Mouse (Mus musculus) lung, postnatal 36 days (tissue): ENCODE measurements around the gene Nfam1.
"Not testable (repeated sequence)": the region's sequence is repeated elsewhere in the genome, so short reads cannot be mapped to it uniquely, and the experiment has no call there.

Source experiments
- DNase-seq: peaks from one replicate; pipeline ENCODE4 v3.0.0; 2022; ENCODE audit warnings: mixed read lengths

Gene Nfam1

DNA sequence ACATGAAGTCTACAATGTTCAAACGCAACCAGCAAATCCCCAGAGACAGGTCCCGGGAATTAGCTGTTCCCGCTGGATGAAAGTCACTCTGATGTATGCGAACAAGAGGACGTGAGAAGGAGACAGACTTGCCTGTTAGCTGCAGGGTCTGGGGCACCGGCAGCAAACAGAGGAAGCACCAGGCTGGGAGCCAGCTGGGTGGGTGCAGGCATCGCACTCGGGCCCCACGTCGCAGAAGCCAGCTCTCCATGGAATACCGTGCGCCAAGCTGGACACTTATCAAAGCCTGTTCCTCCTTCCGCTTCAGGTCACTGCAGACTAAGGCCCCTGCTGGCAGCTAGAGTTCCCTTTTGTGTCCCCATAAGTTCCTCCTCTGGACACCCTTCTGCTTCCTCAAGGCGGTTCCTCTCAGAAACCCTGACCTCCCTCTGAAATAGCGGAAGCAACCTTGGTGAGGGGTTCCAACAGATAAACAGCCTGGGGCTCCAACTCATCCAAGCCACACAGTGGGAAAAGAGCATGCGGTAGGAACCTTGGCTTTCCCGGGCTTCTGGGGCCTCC, at the start of gene Nfam1:
TSS of gene Nfam1 (minus strand) at position 326 of the 561 bp plus-strand sequence.
- DNase-seq, result peak; percentile 64

DNA sequence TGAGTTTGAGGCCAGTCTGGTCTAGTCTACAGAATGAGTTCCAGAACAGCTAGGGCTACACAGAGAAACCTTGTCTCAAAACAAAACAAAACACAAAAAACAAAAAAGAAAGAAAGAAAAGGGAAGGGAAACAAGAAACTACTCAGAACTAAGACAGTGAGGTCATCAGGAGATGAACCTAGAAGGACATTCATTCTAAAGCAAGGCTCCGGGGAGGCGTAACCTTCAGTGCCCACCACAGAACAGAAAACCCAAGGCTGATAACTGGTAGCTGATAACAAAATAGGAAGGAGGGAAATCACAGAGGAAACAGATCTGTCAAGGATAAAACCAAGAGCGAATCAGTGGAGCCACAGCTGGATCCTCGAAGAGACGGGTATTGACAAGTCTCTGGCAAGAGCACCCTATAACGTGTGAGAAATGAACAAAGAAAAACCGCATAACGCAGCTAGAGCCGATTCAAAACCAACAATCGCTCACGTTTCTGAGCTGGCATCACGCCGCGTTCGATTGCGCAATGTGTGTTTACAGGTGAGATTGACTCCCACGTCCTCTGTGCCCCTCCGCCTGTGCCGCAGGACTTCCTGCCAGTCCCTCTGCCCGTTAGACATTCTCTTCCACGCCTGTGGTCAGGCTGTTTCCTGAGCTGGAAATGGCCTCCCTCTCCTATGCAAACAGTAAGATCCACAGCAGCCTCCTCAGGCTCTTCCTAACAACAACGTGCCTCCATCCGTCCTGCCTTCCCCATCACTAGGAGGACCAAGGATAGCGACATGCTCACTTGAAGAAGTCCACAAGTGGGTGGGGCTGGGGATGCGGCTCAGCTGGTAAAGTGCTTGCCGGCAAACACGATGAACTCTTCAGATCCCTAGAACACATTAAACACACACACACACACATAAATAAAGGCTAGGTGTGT, 42.8 kb upstream of the Nfam1 start:
- DNase-seq, result peak; percentile 57

DNA sequence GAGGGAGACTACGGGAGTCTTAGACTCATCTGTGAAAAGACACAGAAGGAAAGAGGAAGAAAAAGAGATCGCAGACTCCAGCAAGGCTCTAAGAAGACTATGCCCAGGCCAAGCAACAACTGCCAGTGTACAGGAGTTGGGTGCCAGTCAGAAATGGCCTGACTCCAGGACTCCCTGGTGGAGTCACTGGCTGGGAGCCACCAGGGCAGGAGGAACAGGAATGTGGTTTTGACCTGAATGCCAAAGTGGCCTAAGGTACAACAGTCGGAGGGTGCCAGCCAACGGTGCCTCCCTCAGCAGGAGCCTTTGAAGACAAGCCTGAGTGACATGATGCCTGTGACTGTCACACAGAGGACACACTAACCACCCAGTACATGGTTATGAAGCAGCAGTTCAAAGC, 41.1 kb upstream of the Nfam1 start:
- peak; percentile 59 for DNase-seq

DNA sequence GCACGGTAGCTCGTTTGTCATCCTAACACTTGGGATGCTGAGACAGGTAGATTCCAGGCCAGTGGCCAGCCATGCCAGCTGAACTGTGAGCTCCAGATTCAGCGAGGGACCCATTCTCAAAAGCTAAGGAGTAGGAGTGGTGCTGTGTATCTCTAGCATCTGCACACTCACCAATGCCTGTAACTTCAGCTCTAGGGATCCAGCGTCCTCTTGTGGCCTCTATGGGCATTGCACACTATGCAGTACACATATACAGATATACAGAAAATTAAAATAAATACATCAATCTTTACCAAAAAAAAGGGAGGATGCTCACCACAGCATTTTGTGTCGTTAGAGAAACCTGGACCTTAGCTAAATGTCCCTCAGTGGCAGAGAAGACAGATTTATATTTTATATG, 38.6 kb upstream of the Nfam1 start:
- DNase-seq, result no peak

DNA sequence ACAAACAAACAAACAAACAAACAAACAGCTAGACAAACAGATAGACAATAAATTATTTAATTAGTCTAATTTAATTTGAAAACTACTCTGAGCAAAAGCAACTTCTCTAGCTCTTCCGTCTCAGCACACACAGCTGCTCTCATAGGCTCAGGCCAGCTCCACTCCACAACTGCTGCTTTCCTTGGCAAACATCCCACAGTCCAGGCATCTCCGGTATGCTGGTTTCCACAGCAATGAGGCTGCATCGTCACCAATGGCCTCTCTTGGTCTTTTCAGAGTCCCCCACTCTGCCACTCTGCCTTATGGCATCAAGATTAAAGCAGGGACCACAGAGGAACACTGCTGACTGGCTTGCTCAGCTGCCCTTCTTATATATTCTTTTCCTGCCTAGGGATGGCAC, 37.8 kb upstream of the Nfam1 start:
- DNase-seq, result peak; percentile 71

DNA sequence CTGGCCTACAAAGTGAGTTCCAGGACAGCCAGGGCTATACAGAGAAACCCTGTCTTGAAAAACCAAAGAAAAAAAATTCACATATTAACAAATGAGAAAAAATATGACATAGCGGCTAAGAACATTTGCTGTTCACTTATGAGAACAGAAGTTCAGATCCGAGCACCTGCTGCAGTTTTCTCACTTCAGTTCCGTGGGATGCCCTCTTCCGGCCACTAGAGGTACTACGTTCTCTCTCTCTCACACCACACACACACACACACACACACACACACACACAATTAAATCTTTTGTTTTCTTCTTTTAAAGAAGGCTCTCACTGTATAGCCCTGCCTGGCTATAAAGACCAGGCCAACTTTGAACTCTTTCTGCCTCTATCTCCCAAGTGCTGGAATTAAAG, 35.2 kb upstream of the Nfam1 start:
- DNase-seq, result no peak

DNA sequence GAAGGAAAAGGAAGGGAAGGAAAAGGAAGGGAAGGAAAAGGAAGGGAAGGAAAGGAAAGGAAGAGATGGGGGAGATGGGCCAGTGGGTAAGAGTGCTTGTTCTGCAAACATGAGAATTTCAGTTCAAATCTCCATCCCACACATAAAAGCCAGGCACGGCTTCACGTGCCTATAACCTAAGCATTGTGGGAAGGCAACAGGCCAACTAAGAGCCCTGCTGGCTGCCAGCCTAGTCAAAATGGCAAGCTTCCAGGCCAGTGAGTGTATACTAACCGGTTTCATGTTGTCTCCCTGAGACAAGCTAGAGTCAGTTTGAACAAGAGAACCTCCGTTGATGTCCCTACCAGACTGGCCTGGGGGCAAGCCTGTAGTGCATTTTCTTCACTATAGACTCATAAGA, 32.4 kb upstream of the Nfam1 start:
- peak; percentile 73 for DNase-seq

DNA sequence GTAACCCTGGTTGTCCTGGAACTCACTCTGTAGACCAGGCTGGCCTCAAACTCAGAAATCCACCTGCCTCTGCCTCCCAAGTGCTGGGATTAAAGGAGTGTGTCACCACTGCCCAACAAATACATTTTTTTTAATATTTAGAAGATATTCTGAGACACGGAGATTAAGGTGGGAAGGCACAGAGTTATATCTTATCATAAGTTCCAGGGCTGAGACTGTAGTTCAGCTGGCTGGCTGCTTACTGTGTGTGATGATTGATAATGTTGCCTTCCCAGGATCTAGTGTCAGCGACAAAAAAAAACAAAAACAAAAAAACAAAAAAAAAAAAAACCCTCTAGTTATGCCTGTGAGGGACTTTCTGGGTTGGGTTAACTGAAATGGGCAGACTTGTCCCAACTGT, 29.5 kb upstream of the Nfam1 start:
- DNase-seq, result not testable (repeated sequence)

DNA sequence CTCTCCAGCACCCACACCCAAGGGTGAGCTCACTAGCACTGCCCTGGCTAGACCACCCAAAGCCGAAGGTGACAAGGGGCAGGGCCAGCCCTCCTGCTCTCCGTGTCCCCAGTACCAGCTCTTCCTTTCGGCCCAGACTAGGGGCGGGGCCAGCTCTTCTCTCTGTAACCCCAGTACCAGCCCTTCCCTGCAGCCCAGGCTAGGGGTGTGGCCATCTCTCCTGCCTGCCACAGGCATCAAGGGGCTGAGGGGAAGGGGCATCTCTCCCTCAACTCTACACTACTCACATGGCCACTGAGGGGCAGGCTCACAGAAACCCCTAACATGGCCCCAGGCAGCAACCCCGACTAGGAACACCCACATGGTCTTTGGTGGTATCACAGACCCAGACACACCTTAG, 28.6 kb upstream of the Nfam1 start:
- no peak for DNase-seq

DNA sequence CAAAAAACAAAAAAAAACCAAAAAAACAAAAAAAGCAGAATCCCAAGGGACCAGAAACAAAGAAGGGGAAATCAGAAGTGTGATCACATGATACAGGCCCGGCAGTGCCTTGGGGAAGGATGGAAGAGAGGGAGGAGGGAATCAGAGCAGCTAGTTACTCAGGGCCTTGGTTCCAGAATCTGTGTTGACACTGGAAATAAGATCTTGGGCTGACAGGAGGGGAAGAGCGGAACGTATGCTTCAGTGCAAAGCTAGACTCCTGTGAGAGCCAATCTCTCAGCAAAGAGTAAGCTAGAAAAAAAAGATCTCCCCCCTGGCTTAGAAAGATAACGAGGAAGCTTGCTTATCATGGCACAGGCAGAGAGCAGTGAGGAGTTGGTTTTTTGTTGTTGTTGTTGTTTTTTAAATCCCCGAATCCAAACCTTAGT, 26.1 kb upstream of the Nfam1 start:
- no peak for DNase-seq

DNA sequence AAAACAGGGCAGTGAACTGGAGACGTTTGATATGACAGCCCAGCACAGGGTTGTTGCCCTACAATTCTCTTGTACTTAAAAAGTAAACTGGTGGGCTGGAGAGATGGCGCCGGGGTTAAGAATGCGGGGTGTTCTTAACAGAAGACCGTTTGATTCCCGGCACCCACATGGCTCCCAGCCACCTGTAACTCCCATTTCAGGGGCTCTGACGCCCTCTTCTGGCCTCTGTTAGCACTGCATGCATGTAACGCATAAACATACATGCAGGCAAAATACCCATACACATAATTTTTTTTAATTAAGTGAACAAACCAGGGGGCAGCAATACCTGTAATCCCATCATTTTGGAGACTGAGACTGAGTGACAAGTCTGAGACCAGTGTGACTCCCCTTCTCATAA, 24.4 kb upstream of the Nfam1 start:
- no peak for DNase-seq

DNA sequence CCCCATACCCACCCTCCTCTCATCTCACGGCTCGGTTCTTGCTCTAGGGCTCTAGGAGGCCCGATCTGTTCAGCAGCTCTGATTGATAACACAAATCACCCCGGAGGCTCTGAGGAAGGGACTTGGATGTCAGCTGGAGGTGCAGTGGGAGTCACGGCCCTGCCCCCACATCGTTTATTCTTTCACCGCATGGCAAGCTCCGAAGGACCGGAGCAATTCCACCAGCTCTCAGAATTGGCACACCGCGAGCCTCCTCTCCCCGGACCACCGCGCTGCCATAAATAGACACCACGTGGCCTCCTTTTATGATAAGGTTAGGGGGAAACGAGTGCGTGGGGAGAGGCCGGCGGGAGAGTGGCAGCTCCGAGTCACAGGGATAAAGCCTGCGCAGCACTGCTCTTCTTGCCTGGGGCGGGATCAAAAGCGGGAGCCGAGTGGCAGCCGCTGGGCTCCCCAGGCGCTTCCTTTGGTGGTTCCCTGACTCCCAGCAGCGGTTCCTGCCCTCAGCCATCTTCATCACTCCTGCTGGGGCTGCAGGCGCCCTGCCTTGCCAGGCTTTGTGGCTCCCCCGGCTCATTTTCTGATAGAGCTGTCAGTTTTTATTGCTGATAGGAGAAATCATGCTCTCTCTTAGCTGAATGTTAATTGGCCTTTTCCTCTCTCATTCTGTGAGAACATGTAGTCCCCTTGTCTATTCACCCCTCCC, 23.4 kb upstream of the Nfam1 start:
- no peak for DNase-seq

DNA sequence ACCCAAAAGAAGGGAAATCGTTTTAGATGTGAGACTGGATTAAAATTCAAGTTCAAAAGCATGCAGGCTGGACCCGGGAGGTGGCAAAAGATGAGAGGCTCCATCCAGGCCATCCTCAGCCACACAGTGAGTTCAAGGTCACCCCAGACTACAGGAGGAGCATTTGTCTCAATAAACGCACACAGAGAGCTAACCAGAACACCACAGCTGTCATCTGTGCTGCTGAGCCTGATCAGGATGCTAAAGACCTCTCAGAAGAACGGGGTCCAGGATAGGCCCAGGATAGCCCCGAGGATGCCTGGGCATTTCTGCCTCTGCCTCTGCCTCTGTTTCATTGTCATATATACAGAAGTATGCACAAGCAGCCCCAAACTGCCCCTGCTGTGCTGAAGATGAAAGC, 22.5 kb upstream of the Nfam1 start:
- no peak for DNase-seq

DNA sequence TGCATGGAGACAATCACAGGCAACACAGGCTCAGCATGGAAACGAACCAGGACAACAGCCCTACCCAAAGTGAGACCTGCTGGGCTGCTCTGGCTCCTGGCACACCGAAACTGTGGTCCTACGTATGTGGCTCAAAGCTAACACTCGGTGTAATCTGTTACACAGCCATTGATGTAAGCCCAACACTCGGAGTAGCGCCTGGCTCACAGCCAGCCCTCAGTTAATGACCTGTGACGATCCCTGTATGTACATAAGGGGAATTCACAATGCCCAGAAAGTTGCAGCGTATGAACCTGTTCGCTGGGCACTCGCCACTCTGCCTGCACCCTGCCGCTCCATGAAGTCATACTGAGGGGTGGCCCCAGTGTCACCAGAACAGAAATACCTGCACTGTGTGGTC, 20.2 kb upstream of the Nfam1 start:
- no peak for DNase-seq

DNA sequence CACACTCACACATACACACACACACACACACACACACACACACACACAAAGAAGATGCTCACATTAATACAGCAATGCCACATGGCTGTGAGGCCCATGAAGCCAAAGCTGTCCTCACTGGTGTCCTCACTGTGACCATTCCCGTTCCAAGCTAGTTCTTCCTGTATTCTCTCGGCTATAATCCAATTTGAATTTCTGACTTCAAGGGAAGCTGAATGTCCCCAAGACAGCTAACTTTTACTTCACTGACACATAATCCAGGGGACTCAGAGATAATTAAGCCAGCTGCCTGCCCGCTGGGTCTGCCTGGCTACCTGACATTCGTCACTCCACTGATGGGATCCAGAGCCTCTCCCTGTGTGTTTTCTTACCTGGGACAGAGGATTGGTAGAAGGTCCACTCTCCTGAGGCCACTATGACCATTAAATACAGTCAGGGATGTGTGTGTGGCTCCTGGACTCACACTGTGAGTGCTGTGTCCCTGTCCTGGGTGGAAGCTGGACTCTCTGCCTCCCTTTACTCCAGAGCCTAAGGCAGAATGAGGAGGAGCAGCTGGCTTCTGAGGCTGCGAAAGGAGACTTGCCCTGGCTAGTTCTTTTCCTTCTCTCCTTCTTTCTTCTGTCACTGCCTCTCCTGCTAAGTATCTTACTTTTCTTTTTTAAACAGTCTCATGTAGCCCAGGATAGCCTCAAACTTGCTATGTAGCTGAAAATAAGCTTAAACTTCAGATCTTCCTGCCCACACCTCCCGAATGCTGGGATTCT, 19.4 kb upstream of the Nfam1 start:
- no peak for DNase-seq

DNA sequence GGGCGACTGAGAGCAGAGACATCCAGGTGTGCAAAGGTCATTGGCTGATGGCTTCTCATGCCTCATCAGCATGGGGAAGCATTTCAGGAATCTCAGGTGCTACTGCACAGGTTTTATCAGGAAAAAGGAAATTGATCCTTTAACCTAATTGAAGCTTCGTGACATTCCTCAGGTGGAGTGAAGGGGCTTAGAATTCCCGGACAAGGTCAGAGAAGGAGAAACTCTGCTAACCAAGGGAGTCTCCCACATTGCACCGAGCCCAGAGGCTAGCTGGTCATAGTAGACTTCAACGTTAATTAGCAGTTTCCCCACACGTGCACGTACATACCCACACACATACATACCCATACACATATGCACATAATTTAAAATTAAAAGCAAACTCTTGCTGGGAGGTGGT, 13.6 kb upstream of the Nfam1 start:
- no peak for DNase-seq

DNA sequence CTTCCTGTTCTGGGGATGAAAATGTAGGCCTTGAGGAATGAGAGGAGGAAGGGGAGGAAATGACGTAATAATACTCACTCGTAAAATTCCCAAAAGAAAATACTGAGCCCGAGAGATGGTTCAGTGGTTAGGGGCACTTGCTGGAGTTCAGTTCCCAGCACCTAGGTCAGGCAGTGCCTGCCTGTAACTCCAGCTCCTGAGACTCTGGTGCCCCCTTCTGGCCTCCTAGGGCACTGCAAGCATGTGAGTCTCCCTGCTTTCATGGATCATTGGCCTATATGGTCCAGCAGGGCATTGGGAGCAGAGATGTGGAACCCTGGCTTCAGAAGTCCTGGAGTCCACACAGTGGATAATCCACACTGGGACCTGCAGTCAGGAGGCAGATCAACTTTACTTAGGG, 13.2 kb upstream of the Nfam1 start:
- no peak for DNase-seq

DNA sequence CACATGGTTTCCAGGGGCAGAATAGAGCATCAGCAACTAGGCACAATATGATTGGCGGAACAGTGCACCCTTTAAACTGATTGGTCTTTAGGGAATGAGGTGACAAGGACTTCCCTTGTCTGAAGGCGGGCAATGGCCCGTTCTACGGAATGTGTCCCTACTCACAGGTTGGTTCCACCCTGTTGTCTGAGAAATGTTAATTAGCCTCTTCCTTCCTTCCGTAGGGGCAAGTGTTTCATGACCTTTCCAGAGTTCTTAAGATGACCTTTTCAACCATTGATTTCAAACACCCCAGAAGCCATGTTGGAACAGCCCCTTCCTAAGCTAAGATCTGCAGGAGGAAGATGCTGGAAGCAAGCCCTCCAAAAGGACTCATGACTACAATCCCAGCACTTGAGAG, 12.5 kb upstream of the Nfam1 start:
- not testable (repeated sequence) for DNase-seq

DNA sequence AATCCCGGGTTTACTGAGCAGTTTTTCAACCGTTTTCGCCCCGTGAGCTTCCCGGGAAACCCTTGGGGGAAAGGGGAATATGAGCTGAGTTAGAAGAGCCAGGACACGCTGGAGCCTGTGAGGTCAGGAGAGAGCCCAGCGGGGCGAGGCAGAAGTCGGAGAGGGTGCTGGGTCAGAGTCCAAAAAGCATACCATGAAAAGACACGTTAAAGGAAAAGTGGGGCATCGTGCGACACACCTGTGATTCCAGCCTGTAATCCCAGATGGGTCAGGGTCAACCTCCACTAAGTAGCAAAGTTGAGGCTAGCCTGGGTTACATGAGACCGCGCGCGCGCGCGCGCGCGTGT, 10.2 kb upstream of the Nfam1 start:
- DNase-seq, result no peak

DNA sequence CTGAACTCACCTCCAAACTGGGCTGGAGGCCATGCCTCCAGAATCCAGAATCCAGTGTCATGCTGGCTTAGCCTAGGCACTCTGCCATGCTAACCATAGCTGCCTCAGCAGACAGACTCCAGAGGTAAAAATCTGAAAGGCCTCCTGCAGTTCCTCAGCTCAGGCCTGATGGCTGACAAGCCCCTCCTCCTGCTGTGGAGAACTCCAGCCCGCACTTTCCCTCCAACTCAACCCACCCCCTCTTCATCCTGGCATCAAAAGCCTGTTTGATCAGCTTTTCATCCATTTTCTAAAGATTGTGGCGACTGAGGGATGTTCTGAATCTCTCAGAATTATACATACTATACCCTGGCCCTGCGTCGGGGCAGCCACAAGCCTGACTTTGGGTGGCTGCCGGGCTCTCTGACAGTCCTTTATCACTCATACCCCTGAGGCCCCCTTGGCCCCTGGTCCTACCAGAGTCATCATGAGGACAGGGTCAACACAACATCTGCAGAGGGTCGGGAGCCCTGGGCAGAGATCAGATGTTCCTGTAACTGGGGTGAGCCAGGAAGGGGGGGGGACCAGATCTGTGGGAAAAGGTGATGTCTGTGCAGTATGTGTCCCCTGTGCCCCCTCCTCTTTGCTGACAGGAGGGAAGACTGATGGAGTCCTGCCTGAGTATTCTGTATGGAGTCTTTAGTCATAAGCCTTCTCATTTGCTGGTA, 9.7 kb upstream of the Nfam1 start:
- no peak for DNase-seq

DNA sequence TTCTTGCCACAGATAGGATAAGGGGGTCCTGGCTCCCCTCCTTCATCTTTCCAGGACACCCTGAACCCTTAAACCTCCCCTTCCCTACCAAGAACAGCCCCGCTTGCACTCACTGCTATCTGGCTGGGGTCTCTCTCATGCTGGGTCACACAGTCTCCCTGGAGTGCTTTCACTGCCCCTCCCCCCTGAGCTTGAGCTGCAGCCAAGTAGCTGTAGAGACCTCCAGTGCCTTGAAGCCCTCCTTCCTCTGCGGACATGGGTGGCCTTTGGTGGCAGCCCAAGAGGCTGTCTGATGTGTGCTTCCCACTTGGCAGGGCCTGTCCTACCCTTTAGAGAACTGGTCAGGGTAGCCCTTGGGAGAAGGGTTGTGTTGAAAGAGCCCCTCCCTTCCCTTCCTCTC, 7.0 kb upstream of the Nfam1 start:
- DNase-seq, result no peak

DNA sequence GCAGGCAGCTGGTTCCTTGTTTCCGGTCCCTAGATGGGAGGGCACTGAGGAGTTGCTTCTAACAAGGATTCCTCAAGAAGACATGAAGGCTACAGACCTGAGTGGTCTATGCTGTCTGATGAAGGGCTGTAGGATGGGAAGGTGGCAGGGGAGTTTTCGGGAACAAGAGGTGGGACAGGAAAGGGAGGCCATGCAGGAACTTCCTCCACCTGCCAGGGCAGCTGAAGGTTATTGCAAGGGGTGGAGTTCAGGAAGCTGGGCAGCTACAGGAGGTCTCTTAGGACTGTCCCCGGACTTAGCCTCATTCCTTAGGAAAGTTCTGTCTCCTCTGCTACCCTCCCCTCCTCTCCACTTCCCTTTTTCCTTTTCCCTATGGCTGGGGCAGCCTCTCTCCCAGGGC, 5.7 kb upstream of the Nfam1 start:
- no peak for DNase-seq
